Mouse (Mus musculus): ENCODE data around the gene Scrt2. TPM values are rescaled to one million over a fixed set of nuclear protein-coding genes. Genes with fewer than 3 reads are reported as not detected.
A peak's percentile ranks its signal among the peaks of the same experiment; 100 is the strongest.

Scrt2 gene
- polyA plus RNA-seq, 1 experiment = 15.4 TPM

GRCm38 (mm10) chr2:152084298-152084697 lies 3.0 kb downstream of the Scrt2 start:
- no peak for DNase-seq
- Histone ChIP-seq H3K4me1 (ENCODE audit: control insufficient read depth, insufficient read depth, low read length) (peaks cover 4% of the 10 kb centered on the region; the same call in 1 of the 2 replicates), H3K27me3 (ENCODE audit: control insufficient read depth, insufficient read depth, low read length) (no peaks in the 10 kb centered on the region), H3K27ac (ENCODE audit: insufficient read depth, low read length) (no peak overlapping the region), H3K4me3 (replicated peaks; ENCODE audit: insufficient read depth, low read depth, low read length) (no peak overlapping the region)
- 49% methylated on average over 6 of the region's 6 CpGs for WGBS
- no peak for TF ChIP-seq POLR2A (IDR thresholded peaks at IDR 0.05; ENCODE audit: borderline replicate concordance, insufficient read depth, low read length)
- no peak for TF ChIP-seq CTCF (IDR thresholded peaks at IDR 0.05; ENCODE audit: borderline replicate concordance, insufficient read depth, low read depth, low read length)

GRCm38 (mm10) chr2:152085414-152085813 lies 4.1 kb downstream of the Scrt2 start:
- DNase-seq = no peak
- H3K27me3 ChIP-seq (ENCODE audit: control insufficient read depth, insufficient read depth, low read length) = no peaks in the 10 kb centered on the region
- no peak overlapping the region for H3K4me3 ChIP-seq (replicated peaks; ENCODE audit: insufficient read depth, low read depth, low read length)
- peaks cover 2% of the 10 kb centered on the region; the same call in 1 of the 2 replicates for H3K4me1 ChIP-seq (ENCODE audit: control insufficient read depth, insufficient read depth, low read length)
- no peak overlapping the region for H3K27ac ChIP-seq (ENCODE audit: insufficient read depth, low read length)
- WGBS = 87% methylated on average over 6 of the region's 6 CpGs
- TF ChIP-seq POLR2A (IDR thresholded peaks at IDR 0.05; ENCODE audit: borderline replicate concordance, insufficient read depth, low read length) (no peak), CTCF (IDR thresholded peaks at IDR 0.05; ENCODE audit: borderline replicate concordance, insufficient read depth, low read depth, low read length) (no peak)

DNA sequence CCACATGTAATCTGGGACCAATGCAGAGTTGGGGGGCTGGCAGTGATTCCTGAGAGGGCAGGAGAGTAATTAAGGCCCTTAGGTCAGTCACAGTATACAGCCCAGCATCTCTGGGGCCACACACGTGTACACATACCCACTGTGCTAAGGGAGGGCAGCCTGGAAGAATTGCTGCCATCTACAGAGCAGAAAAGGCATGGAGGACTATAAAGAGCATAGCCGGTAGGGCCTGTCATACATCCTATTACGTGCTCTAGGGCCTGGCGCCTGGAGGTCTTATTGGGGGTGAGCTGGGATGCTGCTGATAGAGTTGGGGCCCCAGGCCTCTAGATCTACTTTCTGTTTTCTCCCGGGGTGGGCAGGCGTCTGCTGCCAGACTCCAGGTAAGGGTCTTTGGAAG lies 5.1 kb downstream of the Scrt2 start:
- WGBS = 80% methylated on average over 6 of the region's 6 CpGs
- Histone ChIP-seq H3K4me3 (replicated peaks; ENCODE audit: insufficient read depth, low read depth, low read length) (no peak overlapping the region), H3K27ac (ENCODE audit: insufficient read depth, low read length) (no peak overlapping the region), H3K27me3 (ENCODE audit: control insufficient read depth, insufficient read depth, low read length) (no peaks in the 10 kb centered on the region), H3K4me1 (ENCODE audit: control insufficient read depth, insufficient read depth, low read length) (no peaks in the 10 kb centered on the region)
- TF ChIP-seq CTCF (IDR thresholded peaks at IDR 0.05; ENCODE audit: borderline replicate concordance, insufficient read depth, low read depth, low read length) = no peak
- TF ChIP-seq POLR2A (IDR thresholded peaks at IDR 0.05; ENCODE audit: borderline replicate concordance, insufficient read depth, low read length) = no peak
- no peak for DNase-seq

- Histone ChIP-seq H3K4me1 (ENCODE audit: control insufficient read depth, insufficient read depth, low read length) (no peaks in the 10 kb centered on the region), H3K4me3 (replicated peaks; ENCODE audit: insufficient read depth, low read depth, low read length) (no peak overlapping the region), H3K27ac (ENCODE audit: insufficient read depth, low read length) (no peak overlapping the region), H3K27me3 (ENCODE audit: control insufficient read depth, insufficient read depth, low read length) (no peaks in the 10 kb centered on the region)
- DNase-seq = no peak
- TF ChIP-seq CTCF (IDR thresholded peaks at IDR 0.05; ENCODE audit: borderline replicate concordance, insufficient read depth, low read depth, low read length) (no peak), POLR2A (IDR thresholded peaks at IDR 0.05; ENCODE audit: borderline replicate concordance, insufficient read depth, low read length) (no peak)
- WGBS = 26% methylated on average over 5 of the region's 5 CpGs
Observed at GRCm38 (mm10) chr2:152087111-152087510, 5.8 kb downstream of the Scrt2 start.

DNA sequence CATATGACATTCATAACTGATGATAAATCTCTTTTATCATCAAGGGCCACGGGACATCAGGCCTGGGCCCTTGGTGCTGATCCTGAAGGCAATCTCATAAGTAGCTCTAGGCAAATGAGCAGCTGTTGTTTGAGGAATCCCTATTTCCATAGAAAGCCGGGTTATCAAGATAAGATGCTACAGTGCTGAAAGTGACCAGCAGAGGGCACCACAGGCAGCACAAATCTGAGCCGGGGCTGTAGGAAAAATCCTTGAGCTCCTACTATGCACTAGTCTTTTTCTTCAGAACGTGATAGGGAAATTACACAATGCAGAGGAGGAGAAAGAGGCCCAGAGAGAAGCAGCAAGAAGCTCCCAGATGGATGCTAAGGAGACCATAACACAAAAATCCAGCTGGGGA lies 7.7 kb downstream of the Scrt2 start:
- 7% methylated on average over 4 of the region's 4 CpGs for WGBS
- peak; percentile 59 to 74 for DNase-seq
- Histone ChIP-seq H3K27me3 (ENCODE audit: control insufficient read depth, insufficient read depth, low read length) (no peaks in the 10 kb centered on the region), H3K27ac (ENCODE audit: insufficient read depth, low read length) (no peak overlapping the region), H3K4me1 (ENCODE audit: control insufficient read depth, insufficient read depth, low read length) (no peaks in the 10 kb centered on the region), H3K4me3 (replicated peaks; ENCODE audit: insufficient read depth, low read depth, low read length) (no peak overlapping the region)
- TF ChIP-seq CTCF (IDR thresholded peaks at IDR 0.05; ENCODE audit: borderline replicate concordance, insufficient read depth, low read depth, low read length) = peak; percentile 82
- no peak for TF ChIP-seq POLR2A (IDR thresholded peaks at IDR 0.05; ENCODE audit: borderline replicate concordance, insufficient read depth, low read length)

DNA sequence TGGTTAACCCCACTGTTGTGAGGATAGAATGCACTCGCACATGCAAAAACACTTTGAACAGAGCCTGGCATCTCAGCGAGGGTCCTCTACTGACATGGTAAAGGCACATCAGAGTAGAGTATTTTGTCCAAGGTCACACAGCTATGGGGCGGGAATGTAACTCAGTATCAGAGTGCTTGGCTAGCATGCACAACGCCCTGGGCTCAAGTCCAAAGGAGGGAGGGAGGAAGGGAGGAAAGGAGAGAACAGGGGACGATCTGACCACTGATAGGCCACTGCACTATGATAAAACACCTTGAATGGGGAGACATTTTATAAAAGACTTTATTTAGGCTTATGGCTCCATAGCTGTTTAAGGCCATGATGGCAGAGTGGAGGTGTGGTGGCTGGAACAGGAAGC lies 8.3 kb downstream of the Scrt2 start:
- no peak for DNase-seq
- Histone ChIP-seq H3K4me3 (replicated peaks; ENCODE audit: insufficient read depth, low read depth, low read length) (no peak overlapping the region), H3K27ac (ENCODE audit: insufficient read depth, low read length) (no peak overlapping the region), H3K27me3 (ENCODE audit: control insufficient read depth, insufficient read depth, low read length) (no peaks in the 10 kb centered on the region), H3K4me1 (ENCODE audit: control insufficient read depth, insufficient read depth, low read length) (no peaks in the 10 kb centered on the region)
- 67% methylated on average over 5 of the region's 5 CpGs for WGBS
- TF ChIP-seq CTCF (IDR thresholded peaks at IDR 0.05; ENCODE audit: borderline replicate concordance, insufficient read depth, low read depth, low read length) (no peak), POLR2A (IDR thresholded peaks at IDR 0.05; ENCODE audit: borderline replicate concordance, insufficient read depth, low read length) (no peak)

- no peaks in the 10 kb centered on the region for H3K27me3 ChIP-seq (ENCODE audit: control insufficient read depth, insufficient read depth, low read length)
- H3K4me3 ChIP-seq (replicated peaks; ENCODE audit: insufficient read depth, low read depth, low read length) = no peak overlapping the region
- WGBS = 58% methylated on average over 5 of the region's 5 CpGs
- H3K4me1 ChIP-seq (ENCODE audit: control insufficient read depth, insufficient read depth, low read length) = no peaks in the 10 kb centered on the region
- no peak for DNase-seq
- H3K27ac ChIP-seq (ENCODE audit: insufficient read depth, low read length) = no peak overlapping the region
- TF ChIP-seq CTCF (IDR thresholded peaks at IDR 0.05; ENCODE audit: borderline replicate concordance, insufficient read depth, low read depth, low read length) (no peak), POLR2A (IDR thresholded peaks at IDR 0.05; ENCODE audit: borderline replicate concordance, insufficient read depth, low read length) (no peak)
Observed at GRCm38 (mm10) chr2:152090486-152090885, 9.2 kb downstream of the Scrt2 start.

DNA sequence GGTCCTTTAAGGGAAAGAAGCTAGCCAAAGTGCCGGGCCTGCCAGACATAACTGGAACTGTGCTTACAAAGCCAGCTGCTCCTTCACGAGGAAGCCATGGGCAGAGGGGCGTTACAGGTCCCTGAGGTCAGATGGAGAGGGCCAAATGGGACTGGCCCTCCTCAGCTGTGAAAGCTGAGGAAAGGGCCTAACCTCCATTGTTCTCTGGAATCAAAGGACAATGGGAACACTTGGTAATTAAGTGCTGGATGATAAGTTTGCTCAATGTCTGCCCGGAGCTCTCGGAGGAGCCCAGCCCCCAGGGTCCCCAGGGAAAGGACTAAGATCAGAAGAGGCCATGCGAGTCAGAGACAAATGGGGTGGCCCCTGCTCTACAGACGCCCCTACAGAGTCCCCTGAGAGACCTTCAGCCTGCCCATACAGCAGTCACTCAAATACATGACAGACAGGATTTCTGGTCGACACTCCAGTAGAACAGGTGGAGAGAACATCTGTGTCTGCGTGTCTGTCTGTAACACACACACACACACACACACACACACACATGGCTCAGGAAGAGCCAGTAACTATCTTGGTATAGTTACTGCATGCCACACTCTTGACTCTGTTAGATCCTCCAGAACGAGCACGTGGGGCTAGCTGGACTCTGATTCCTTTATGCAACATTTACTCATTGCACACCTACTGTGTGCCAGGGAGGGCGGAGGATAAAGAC lies 10.2 kb downstream of the Scrt2 start:
- no peaks in the 10 kb centered on the region for H3K4me1 ChIP-seq (ENCODE audit: control insufficient read depth, insufficient read depth, low read length)

More for the DNA sequence above, 10.2 kb downstream of the Scrt2 start:
- Histone ChIP-seq H3K27ac (ENCODE audit: insufficient read depth, low read length) (no peak overlapping the region), H3K4me3 (replicated peaks; ENCODE audit: insufficient read depth, low read depth, low read length) (no peak overlapping the region), H3K27me3 (ENCODE audit: control insufficient read depth, insufficient read depth, low read length) (no peaks in the 10 kb centered on the region)
- WGBS = 49% methylated on average over 12 of the region's 12 CpGs
- DNase-seq = no peak
- TF ChIP-seq POLR2A (IDR thresholded peaks at IDR 0.05; ENCODE audit: borderline replicate concordance, insufficient read depth, low read length) = no peak
- no peak for TF ChIP-seq CTCF (IDR thresholded peaks at IDR 0.05; ENCODE audit: borderline replicate concordance, insufficient read depth, low read depth, low read length)
